Mouse (Mus musculus) spleen, adult 2 months (tissue): ENCODE measurements around the gene Trim8.

Source experiments
- CTCF ChIP-seq: fragments of 200-500 bp; IDR thresholded peaks from 2 replicates; pipeline ENCODE4 v1.5.1; 2011; ENCODE audit warnings: mild to moderate bottlenecking, inconsistent platforms; ENCODE audit not compliant: insufficient read depth, insufficient read length, insufficient replicate concordance; ENCODE audit errors: extremely low read depth
- POLR2A ChIP-seq: fragments of 200-500 bp; IDR thresholded peaks from 2 replicates; pipeline ENCODE4 v1.6.1; 2011; ENCODE audit warnings: low read depth, low read length, inconsistent platforms

GRCm38 (mm10) chr19:46521698-46522097 lies 20.2 kb downstream of the Trim8 start:
- no peak for TF ChIP-seq CTCF
- no peak for TF ChIP-seq POLR2A
